Mouse (Mus musculus) lung, embryonic 16.5 days (tissue): Measurements from ENCODE around the gene Itm2b. TPM values are rescaled to one million over a fixed set of nuclear protein-coding genes. Genes with fewer than 3 reads are reported as not detected.

Experiments
- ATAC-seq: fragments of 200-750 bp; cut with Nextera tagmentation; 2 replicates; pipeline ENCODE4 v1.8.0; 2017; ENCODE audit warnings: low read depth, mild to moderate bottlenecking, moderate library complexity
- H3K27ac ChIP-seq: fragments of 300-500 bp; sonication (generic); 2 replicates; pipeline ENCODE4 v1.5.1; 2014; ENCODE audit warnings: mild to moderate bottlenecking, control low read depth, low read length
- H3K27me3 ChIP-seq: fragments of 300-500 bp; sonication (generic); 2 replicates; pipeline ENCODE4 v1.6.1; 2014; ENCODE audit warnings: low read depth, low read length, mixed read lengths; ENCODE audit not compliant: control insufficient read depth, insufficient read depth
- H3K36me3 ChIP-seq: fragments of 300-500 bp; sonication (generic); 2 replicates; pipeline ENCODE4 v1.6.1; 2014; ENCODE audit warnings: low read length; ENCODE audit not compliant: control insufficient read depth, insufficient read depth
- H3K4me1 ChIP-seq: fragments of 300-500 bp; sonication (generic); replicated peaks from 2 replicates; pipeline ENCODE4 v1.6.1; 2014; ENCODE audit warnings: low read length, mixed read lengths; ENCODE audit not compliant: control insufficient read depth, insufficient read depth
- H3K4me2 ChIP-seq: fragments of 300-500 bp; sonication (generic); 2 replicates; pipeline ENCODE4 v1.6.1; 2014; ENCODE audit warnings: low read depth, low read length, control low read depth
- H3K4me3 ChIP-seq: fragments of 300-500 bp; sonication (generic); 2 replicates; pipeline ENCODE4 v1.5.1; 2014; ENCODE audit warnings: mild to moderate bottlenecking, low read length, control low read depth
- H3K9ac ChIP-seq: fragments of 300-500 bp; sonication (generic); 2 replicates; pipeline ENCODE4 v1.6.1; 2014; ENCODE audit warnings: low read length, control low read depth
- H3K9me3 ChIP-seq: fragments of 300-500 bp; sonication (generic); 2 replicates; pipeline ENCODE4 v1.6.1; 2016; ENCODE audit warnings: low read length; ENCODE audit not compliant: control insufficient read depth
- WGBS: fragments of 180-500 bp; shearing (Covaris S2); extraction: QIAGEN DNeasy Blood & Tissue Kit; methylation state at CpG from one replicate; pipeline ENCODE4 v1.1.7; 2014; 5-methylcytosine and 5-hydroxymethylcytosine counted together
- polyA plus RNA-seq: library from polyadenylated mRNA; unstranded; fragments of >200 nt; fragmentation: Nextera tagmentation; extraction: Ambion mirVana; gene quantifications from 2 replicates; pipeline ENCODE4 v1.2.1, GENCODE M21; 2015

Itm2b gene
- polyA plus RNA-seq, 1 experiment from 2014 or later: 1,001 TPM

- H3K9me3 ChIP-seq: no peaks in the 10 kb centered on the region
- no peak overlapping the region for H3K27ac ChIP-seq
- peaks cover 39% of the 10 kb centered on the region for H3K4me1 ChIP-seq
- peaks cover 13% of the 10 kb centered on the region; the same call in 1 of the 2 replicates for H3K36me3 ChIP-seq
- WGBS: 55% methylated on average over 11 of the region's 11 CpGs
- H3K9ac ChIP-seq: no peak overlapping the region
- no peak for ATAC-seq
- H3K27me3 ChIP-seq: no peaks in the 10 kb centered on the region
- H3K4me3 ChIP-seq: no peak overlapping the region
- H3K4me2 ChIP-seq: no peak overlapping the region
Observed at GRCm38 (mm10) chr14:73374315-73374890, 10.7 kb downstream of the Itm2b start.

- Histone ChIP-seq H3K27me3 (no peaks in the 10 kb centered on the region), H3K27ac (no peak overlapping the region), H3K36me3 (peaks cover 17% of the 10 kb centered on the region), H3K4me3 (no peak overlapping the region), H3K4me2 (no peak overlapping the region), H3K9me3 (no peaks in the 10 kb centered on the region), H3K9ac (no peak overlapping the region), H3K4me1 (peaks cover 39% of the 10 kb centered on the region)
- ATAC-seq: no peak
- WGBS: 45% methylated on average over 8 of the region's 8 CpGs
Observed at GRCm38 (mm10) chr14:73373606-73374005, 11.5 kb downstream of the Itm2b start.

- WGBS: 84% methylated on average over 4 of the region's 4 CpGs
- Histone ChIP-seq H3K9ac (no peak overlapping the region), H3K9me3 (no peaks in the 10 kb centered on the region), H3K27ac (no peak overlapping the region), H3K4me3 (no peak overlapping the region), H3K36me3 (peaks cover 18% of the 10 kb centered on the region), H3K4me2 (no peak overlapping the region), H3K27me3 (no peaks in the 10 kb centered on the region), H3K4me1 (peaks cover 39% of the 10 kb centered on the region)
- ATAC-seq: no peak
Observed at GRCm38 (mm10) chr14:73372990-73373389, 12.1 kb downstream of the Itm2b start.

GRCm38 (mm10) chr14:73371577-73371976 is 13.5 kb downstream of the Itm2b start:
- no peak overlapping the region for H3K27ac ChIP-seq
- no peaks in the 10 kb centered on the region for H3K9me3 ChIP-seq
- ATAC-seq: no peak
- H3K36me3 ChIP-seq: peaks cover 29% of the 10 kb centered on the region
- no peak overlapping the region for H3K4me2 ChIP-seq
- peaks cover 31% of the 10 kb centered on the region for H3K4me1 ChIP-seq
- no peaks in the 10 kb centered on the region for H3K27me3 ChIP-seq
- no peak overlapping the region for H3K4me3 ChIP-seq
- no peak overlapping the region for H3K9ac ChIP-seq
- 79% methylated on average over 4 of the region's 4 CpGs for WGBS

GRCm38 (mm10) chr14:73370695-73371372 is 14.3 kb downstream of the Itm2b start:
- no peaks in the 10 kb centered on the region for H3K9me3 ChIP-seq
- peaks cover 29% of the 10 kb centered on the region for H3K4me1 ChIP-seq
- H3K36me3 ChIP-seq: peaks cover 34% of the 10 kb centered on the region
- WGBS: 70% methylated on average over 23 of the region's 23 CpGs
- no peaks in the 10 kb centered on the region for H3K27me3 ChIP-seq
- H3K4me3 ChIP-seq: no peak overlapping the region
- no peak overlapping the region for H3K4me2 ChIP-seq
- no peak overlapping the region for H3K27ac ChIP-seq
- ATAC-seq: no peak; the same call in 1 of the 2 replicates
- no peak overlapping the region for H3K9ac ChIP-seq

GRCm38 (mm10) chr14:73370078-73370670 is 14.9 kb downstream of the Itm2b start:
- peaks cover 28% of the 10 kb centered on the region for H3K4me1 ChIP-seq
- H3K9me3 ChIP-seq: no peaks in the 10 kb centered on the region
- H3K9ac ChIP-seq: no peak overlapping the region
- no peaks in the 10 kb centered on the region for H3K27me3 ChIP-seq
- peaks cover 37% of the 10 kb centered on the region for H3K36me3 ChIP-seq
- H3K4me2 ChIP-seq: no peak overlapping the region
- 62% methylated on average over 11 of the region's 11 CpGs for WGBS
- H3K27ac ChIP-seq: no peak overlapping the region
- no peak for ATAC-seq
- no peak overlapping the region for H3K4me3 ChIP-seq

GRCm38 (mm10) chr14:73369634-73370033 is 15.5 kb downstream of the Itm2b start:
- ATAC-seq: no peak
- no peaks in the 10 kb centered on the region for H3K9me3 ChIP-seq
- no peak overlapping the region for H3K9ac ChIP-seq
- H3K36me3 ChIP-seq: peaks cover 42% of the 10 kb centered on the region
- peaks cover 23% of the 10 kb centered on the region for H3K4me1 ChIP-seq
- 75% methylated on average over 4 of the region's 4 CpGs for WGBS
- no peak overlapping the region for H3K4me2 ChIP-seq
- no peak overlapping the region for H3K4me3 ChIP-seq
- H3K27ac ChIP-seq: no peak overlapping the region
- no peaks in the 10 kb centered on the region for H3K27me3 ChIP-seq

- no peak for ATAC-seq
- Histone ChIP-seq H3K9ac (no peak overlapping the region), H3K9me3 (no peaks in the 10 kb centered on the region), H3K4me1 (peaks cover 16% of the 10 kb centered on the region), H3K27ac (no peak overlapping the region), H3K36me3 (peaks cover 49% of the 10 kb centered on the region), H3K27me3 (no peaks in the 10 kb centered on the region), H3K4me3 (no peak overlapping the region), H3K4me2 (no peak overlapping the region)
- WGBS: 89% methylated on average over 13 of the region's 13 CpGs
Observed at GRCm38 (mm10) chr14:73368966-73369365, 16.1 kb downstream of the Itm2b start.

- no peak for ATAC-seq
- Histone ChIP-seq H3K4me1 (peaks cover 11% of the 10 kb centered on the region), H3K4me2 (no peak overlapping the region), H3K9me3 (no peaks in the 10 kb centered on the region), H3K36me3 (peaks cover 56% of the 10 kb centered on the region), H3K4me3 (no peak overlapping the region), H3K9ac (no peak overlapping the region), H3K27me3 (no peaks in the 10 kb centered on the region), H3K27ac (no peak overlapping the region)
- 87% methylated on average over 13 of the region's 13 CpGs for WGBS
Observed at GRCm38 (mm10) chr14:73368221-73368620, 16.9 kb downstream of the Itm2b start.
